In the genomic region with DNA sequence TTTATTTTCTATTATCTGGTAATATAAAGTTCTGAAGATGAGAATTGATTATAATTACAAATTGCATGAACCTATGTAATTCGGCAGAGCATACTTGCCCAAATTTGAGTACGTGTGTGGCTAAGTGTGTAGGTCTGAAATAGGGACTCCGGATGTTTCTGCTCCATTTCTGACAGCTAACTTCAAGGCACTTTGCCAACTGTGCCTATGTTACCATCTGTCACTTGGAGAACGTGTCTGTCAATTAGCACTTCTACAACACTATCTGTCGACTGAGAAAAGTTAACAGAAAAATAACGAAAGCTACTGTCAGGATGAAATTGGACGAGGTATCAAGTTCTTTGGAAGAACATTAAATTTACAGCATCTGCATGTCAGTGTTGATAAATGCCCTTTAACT, we compare ENCODE assay signal across 12 mouse cellular contexts.
DNase-seq lines count a peak whose midpoint lies in the region; ATAC-seq and TF ChIP-seq lines count a peak whose summit lies in the region.
"Had no signal": no experiment of that assay in that cellular context is flagged by ENCODE, and none has a peak within 500 bp of the region (broad histone marks: within the 10 kb centered on the region; RNA-seq: fewer than 3 reads in every experiment).

No protein-coding gene starts in this region.

- peak; percentile 5 for DNase-seq in cerebellum, adult 9-10 months
- no peak for DNase-seq in cerebellum, adult 11 months
- DNase-seq in midbrain, embryonic 14.5 days = peak; percentile 29
- DNase-seq in layer of hippocampus, postnatal 36 days = peak; percentile 45 to 53
- peak; percentile 29 to 33 for DNase-seq in right cerebral cortex, postnatal 36 days (ENCODE audit: low spot score in 2 of 2)
- DNase-seq in adrenal gland, adult 18-20 months (ENCODE audit: low spot score in 2 of 2) = no peak
- DNase-seq in heart, adult 2 months = no peak
- DNase-seq: kidney, adult 2 months; thymus, adult 18-20 months had no signal

- H3K4me2 ChIP-seq in midbrain, embryonic 14.5 days (ENCODE audit: low read length) = no peak overlapping the region
- H3K4me2 ChIP-seq in midbrain, embryonic 16.5 days (ENCODE audit: low read length) = no peak overlapping the region
- H3K4me2 ChIP-seq: heart, embryonic 13.5 days had no signal

- TF ChIP-seq EP300 in heart, adult 2 months (IDR thresholded peaks at IDR 0.05; ENCODE audit: insufficient read depth, low read depth, low read length) = no peak

- no peak overlapping the region for H3K27ac ChIP-seq in midbrain, embryonic 14.5 days (replicated peaks; ENCODE audit: low read depth, low read length)
- no peak overlapping the region for H3K27ac ChIP-seq in midbrain, embryonic 16.5 days (ENCODE audit: low read length)
- no peak overlapping the region for H3K27ac ChIP-seq in heart, adult 2 months
- H3K27ac ChIP-seq: heart, embryonic 13.5 days; limb, embryonic 10.5 days had no signal

- H3K27me3 ChIP-seq in midbrain, embryonic 14.5 days (ENCODE audit: control insufficient read depth, insufficient read depth, low read length) = no peaks in the 10 kb centered on the region
- no peaks in the 10 kb centered on the region for H3K27me3 ChIP-seq in midbrain, embryonic 16.5 days (ENCODE audit: control insufficient read depth, insufficient read depth, low read depth, low read length)
- no peaks in the 10 kb centered on the region for H3K27me3 ChIP-seq in heart, adult 2 months (ENCODE audit: control insufficient read depth, insufficient read depth, low read length)
- H3K27me3 ChIP-seq: heart, embryonic 13.5 days had no signal

- TF ChIP-seq POLR2A in heart, adult 2 months (IDR thresholded peaks at IDR 0.05; ENCODE audit: insufficient read depth, low read depth, low read length) = no peak

- no peaks in the 10 kb centered on the region for H3K79me2 ChIP-seq in heart, adult 2 months (replicated peaks; ENCODE audit: control insufficient read depth, insufficient read depth, low read length)

- no peaks in the 10 kb centered on the region for H3K4me1 ChIP-seq in midbrain, embryonic 14.5 days (ENCODE audit: control insufficient read depth, insufficient read depth, low read length)
- no peaks in the 10 kb centered on the region for H3K4me1 ChIP-seq in midbrain, embryonic 16.5 days (ENCODE audit: control insufficient read depth, insufficient read depth, low read length)
- no peaks in the 10 kb centered on the region for H3K4me1 ChIP-seq in heart, adult 2 months (ENCODE audit: control insufficient read depth, insufficient read depth, low read length)
- H3K4me1 ChIP-seq: heart, embryonic 13.5 days; limb, embryonic 10.5 days had no signal

- WGBS in midbrain, embryonic 14.5 days = 78% methylated on average over 7 of the region's 7 CpGs
- 81% methylated on average over 7 of the region's 7 CpGs for WGBS in midbrain, embryonic 16.5 days
- 60% methylated on average over 7 of the region's 7 CpGs for WGBS in heart, adult 2 months

- intact Hi-C loops in heart, adult 2 months (cut with DNase I) = no loop called here

- no peak for TF ChIP-seq CTCF in heart, adult 2 months (IDR thresholded peaks at IDR 0.05)

- H3K4me3 ChIP-seq in midbrain, embryonic 14.5 days (replicated peaks; ENCODE audit: low read depth, low read length) = no peak overlapping the region
- no peak overlapping the region for H3K4me3 ChIP-seq in midbrain, embryonic 16.5 days (ENCODE audit: low read depth, low read length)
- H3K4me3 ChIP-seq in heart, adult 2 months = no peak overlapping the region
- H3K4me3 ChIP-seq: heart, embryonic 13.5 days; limb, embryonic 10.5 days had no signal

- H3K9ac ChIP-seq in midbrain, embryonic 14.5 days (replicated peaks; ENCODE audit: low read length) = no peak overlapping the region
- H3K9ac ChIP-seq in midbrain, embryonic 16.5 days (ENCODE audit: low read depth, low read length) = no peak overlapping the region
- no peak overlapping the region for H3K9ac ChIP-seq in heart, adult 2 months (ENCODE audit: low read depth, low read length)
- H3K9ac ChIP-seq: heart, embryonic 13.5 days had no signal

- H3K9me3 ChIP-seq in midbrain, embryonic 14.5 days (ENCODE audit: control insufficient read depth, low read length) = no peaks in the 10 kb centered on the region
- no peaks in the 10 kb centered on the region for H3K9me3 ChIP-seq in midbrain, embryonic 16.5 days (replicated peaks; ENCODE audit: control insufficient read depth, low read length, poor library complexity, severe bottlenecking)
- H3K9me3 ChIP-seq: heart, embryonic 13.5 days; limb, embryonic 10.5 days had no signal

- H3K36me3 ChIP-seq in midbrain, embryonic 14.5 days (ENCODE audit: control insufficient read depth, insufficient read depth, low read length) = no peaks in the 10 kb centered on the region
- H3K36me3 ChIP-seq in midbrain, embryonic 16.5 days (ENCODE audit: control insufficient read depth, insufficient read depth, low read length) = no peaks in the 10 kb centered on the region
- no peaks in the 10 kb centered on the region for H3K36me3 ChIP-seq in heart, adult 2 months (ENCODE audit: control insufficient read depth, insufficient read depth, low read length)
- H3K36me3 ChIP-seq: heart, embryonic 13.5 days; limb, embryonic 10.5 days had no signal

- ATAC-seq in midbrain, embryonic 14.5 days (ENCODE audit: low FRiP score, low TSS enrichment) = no peak
- no peak for ATAC-seq in midbrain, embryonic 16.5 days

Comparison
In these comparisons a context has a peak if more than half of its experiments do, and no peak if none do; other contexts are left out.
1. DNase-seq: peak in cerebellum, adult 9-10 months (single experiment), midbrain, embryonic 14.5 days (single experiment), layer of hippocampus, postnatal 36 days (2 of 2) and right cerebral cortex, postnatal 36 days (2 of 2); none in cerebellum, adult 11 months (single experiment), adrenal gland, adult 18-20 months (0 of 2) and heart, adult 2 months (0 of 2).